Mouse (Mus musculus): ENCODE data around the gene Lgi4. TPM values are rescaled to one million over a fixed set of nuclear protein-coding genes. Genes with fewer than 3 reads are reported as not detected.
A peak's percentile ranks its signal among the peaks of the same experiment; 100 is the strongest.

Lgi4 gene
- total RNA-seq (2014; fragmentation: Nextera tagmentation), result not detected in 2 replicates
- 0.05 TPM in 1 of 2 replicates, not detected in the other for total RNA-seq (2017)
- polyA plus RNA-seq (2012), result not detected in 2 replicates

DNA sequence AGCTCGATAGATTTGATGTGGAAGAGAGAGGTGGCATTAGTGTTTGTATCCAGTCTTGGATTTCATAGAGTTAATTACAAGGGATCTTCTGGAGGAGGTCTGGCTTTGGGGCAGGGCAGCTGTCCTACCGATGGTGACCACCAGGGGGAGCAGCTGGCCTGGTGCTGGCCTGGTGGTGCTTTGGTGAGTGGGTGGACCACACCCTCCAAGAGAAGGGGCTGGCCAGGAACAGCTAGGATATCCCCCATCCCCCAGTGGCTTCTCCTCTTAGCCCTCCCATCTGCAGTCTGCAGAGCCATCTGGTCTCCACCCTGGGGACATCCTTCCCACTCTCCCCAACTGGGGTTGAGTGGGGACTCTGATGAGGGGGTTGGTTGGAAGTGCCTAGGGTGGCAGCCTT is at the start of gene Lgi4:
Gene Lgi4 (plus strand): TSS at position 235 of the 400 bp plus-strand sequence.
- DNase-seq (ENCODE audit: low spot score) (peak; percentile 47), ATAC-seq (ENCODE audit: extremely low read depth, insufficient number of reproducible peaks, low FRiP score, poor library complexity, severe bottlenecking) (peak; percentile 34; the same call in 1 of the 2 replicates)
- H3K36me3 ChIP-seq (replicated peaks), result no peaks in the 10 kb centered on the region
- H3K9me3 ChIP-seq (replicated peaks), result peaks cover 40% of the 10 kb centered on the region
- no peaks in the 10 kb centered on the region for H3K27me3 ChIP-seq (ENCODE audit: insufficient read depth, low read length)
- no peaks in the 10 kb centered on the region for H3K4me1 ChIP-seq (ENCODE audit: insufficient read depth, low read depth, low read length)
- H3K4me3 ChIP-seq (ENCODE audit: low read depth, low read length), result no peak within 1 kb of the TSS
- TF ChIP-seq GATA2 (IDR thresholded peaks at IDR 0.05; ENCODE audit: borderline replicate concordance, low read depth, low read length) (no peak), TAL1 (conservative IDR thresholded peaks at IDR 0.05; ENCODE audit: low read depth, low read length) (no peak), GATA1 (IDR thresholded peaks at IDR 0.05; ENCODE audit: borderline replicate concordance, low read length) (no peak), CTCF (IDR thresholded peaks at IDR 0.05; ENCODE audit: low read depth, low read length) (peak; percentile 86)

DNA sequence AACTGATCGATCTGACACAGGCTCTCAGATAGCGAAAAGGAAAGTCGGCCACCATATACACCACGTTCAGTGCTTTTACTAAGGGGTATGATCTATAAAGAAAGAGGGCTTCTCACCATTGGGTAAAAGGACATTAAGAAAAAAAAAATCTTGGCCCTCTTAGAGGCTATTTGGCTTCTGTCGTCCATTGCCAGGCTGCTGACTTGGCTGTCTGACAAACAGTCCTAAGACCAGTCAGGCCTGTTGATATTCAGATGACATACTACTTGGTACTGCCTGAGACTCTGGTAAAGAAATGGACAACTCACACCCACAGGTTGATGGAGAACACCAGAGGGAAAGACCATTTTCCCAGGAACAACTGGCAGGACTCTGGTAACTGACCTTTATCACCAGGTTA is 46.2 kb upstream of the Lgi4 start:
- no peaks in the 10 kb centered on the region for H3K9me3 ChIP-seq (replicated peaks)
- H3K36me3 ChIP-seq (replicated peaks), result no peaks in the 10 kb centered on the region
- no peak for TF ChIP-seq GATA1 (IDR thresholded peaks at IDR 0.05; ENCODE audit: borderline replicate concordance, low read length)
- no peak for TF ChIP-seq GATA2 (IDR thresholded peaks at IDR 0.05; ENCODE audit: borderline replicate concordance, low read depth, low read length)
- no peak for TF ChIP-seq POLR2AphosphoS5 (IDR thresholded peaks at IDR 0.05; ENCODE audit: insufficient replicate concordance, low read depth, low read length)
- H3K4me1 ChIP-seq (ENCODE audit: insufficient read depth, low read depth, low read length), result no peaks in the 10 kb centered on the region
- no peaks in the 10 kb centered on the region for H3K27me3 ChIP-seq (ENCODE audit: insufficient read depth, low read length)
- H3K4me3 ChIP-seq (ENCODE audit: low read depth, low read length), result no peak overlapping the region
- ATAC-seq (ENCODE audit: extremely low read depth, insufficient number of reproducible peaks, low FRiP score, poor library complexity, severe bottlenecking), result no peak
- DNase-seq (ENCODE audit: low spot score), result no peak

DNA sequence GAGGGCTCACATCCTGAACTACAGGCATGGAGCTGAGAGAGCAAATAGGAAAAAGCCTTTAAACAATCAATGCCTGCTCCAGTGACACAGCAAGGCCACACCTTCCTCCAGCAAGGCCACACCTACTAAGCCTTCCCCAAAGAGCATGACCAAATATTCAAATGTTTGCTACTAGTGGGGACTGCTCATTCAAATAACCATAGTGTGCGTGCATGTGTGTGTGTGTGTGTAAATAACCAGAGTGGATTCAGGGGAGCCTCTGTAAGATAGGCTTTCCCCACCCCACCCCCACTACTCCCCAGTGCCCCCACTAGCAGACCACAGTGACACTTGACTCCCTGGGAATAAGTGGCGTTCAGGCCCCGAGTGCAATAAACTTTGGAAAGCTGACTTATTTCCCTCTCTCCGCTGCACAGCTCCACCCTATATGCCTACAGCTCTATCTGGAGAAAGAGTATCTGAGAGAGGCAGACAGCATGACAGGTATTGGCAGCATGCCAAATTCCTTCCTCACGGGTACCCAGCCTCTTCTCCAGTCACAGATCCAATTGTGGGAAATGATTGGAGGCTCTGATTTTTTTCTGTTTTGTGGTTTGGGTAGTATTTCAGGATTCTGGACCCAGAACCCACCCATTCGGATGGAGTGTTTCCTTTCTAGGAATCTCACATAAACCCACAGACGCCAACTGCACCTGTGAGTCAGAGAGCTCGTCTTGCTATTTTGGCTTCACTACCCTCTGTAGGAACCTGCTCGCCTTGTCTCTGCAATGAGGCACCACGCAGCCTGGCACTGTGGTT is 41.8 kb upstream of the Lgi4 start:
- no peak for TF ChIP-seq CTCF (IDR thresholded peaks at IDR 0.05; ENCODE audit: low read depth, low read length)
- H3K4me3 ChIP-seq (ENCODE audit: low read depth, low read length), result no peak overlapping the region
- H3K27me3 ChIP-seq (ENCODE audit: insufficient read depth, low read length), result no peaks in the 10 kb centered on the region
- DNase-seq (ENCODE audit: low spot score) (no peak), ATAC-seq (ENCODE audit: extremely low read depth, insufficient number of reproducible peaks, low FRiP score, poor library complexity, severe bottlenecking) (no peak)
- no peaks in the 10 kb centered on the region for H3K36me3 ChIP-seq (replicated peaks)
- no peaks in the 10 kb centered on the region for H3K4me1 ChIP-seq (ENCODE audit: insufficient read depth, low read depth, low read length)
- H3K9me3 ChIP-seq (replicated peaks), result peaks cover 6% of the 10 kb centered on the region

DNA sequence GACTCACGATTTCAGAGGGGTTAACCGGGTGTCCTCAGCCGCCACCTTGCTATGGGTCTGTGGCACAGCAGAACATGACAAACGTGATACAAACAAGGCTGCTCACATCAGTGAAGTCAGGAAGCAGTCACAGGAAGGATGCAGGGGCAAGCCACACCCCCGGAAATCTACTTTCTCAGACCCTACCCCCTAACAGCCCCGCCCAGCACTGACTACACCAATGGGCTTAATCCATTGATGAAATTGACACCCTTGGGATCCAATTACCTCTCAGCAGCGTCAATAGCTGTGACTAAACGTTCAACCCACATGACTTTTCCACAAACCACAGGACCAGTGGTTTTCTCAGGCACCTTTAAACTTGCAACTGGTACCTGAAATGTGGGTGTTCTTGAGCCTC is 30.5 kb upstream of the Lgi4 start:
- Histone ChIP-seq H3K36me3 (replicated peaks) (no peaks in the 10 kb centered on the region), H3K4me1 (ENCODE audit: insufficient read depth, low read depth, low read length) (no peaks in the 10 kb centered on the region), H3K27me3 (ENCODE audit: insufficient read depth, low read length) (no peaks in the 10 kb centered on the region), H3K9me3 (replicated peaks) (no peaks in the 10 kb centered on the region), H3K4me3 (ENCODE audit: low read depth, low read length) (no peak overlapping the region)
- DNase-seq (ENCODE audit: low spot score) (no peak), ATAC-seq (ENCODE audit: extremely low read depth, insufficient number of reproducible peaks, low FRiP score, poor library complexity, severe bottlenecking) (no peak)
- TF ChIP-seq POLR2AphosphoS5 (IDR thresholded peaks at IDR 0.05; ENCODE audit: insufficient replicate concordance, low read depth, low read length) (no peak), GATA1 (IDR thresholded peaks at IDR 0.05; ENCODE audit: borderline replicate concordance, low read length) (no peak), CTCF (IDR thresholded peaks at IDR 0.05; ENCODE audit: low read depth, low read length) (no peak), GATA2 (IDR thresholded peaks at IDR 0.05; ENCODE audit: borderline replicate concordance, low read depth, low read length) (no peak), TAL1 (conservative IDR thresholded peaks at IDR 0.05; ENCODE audit: low read depth, low read length) (no peak)

DNA sequence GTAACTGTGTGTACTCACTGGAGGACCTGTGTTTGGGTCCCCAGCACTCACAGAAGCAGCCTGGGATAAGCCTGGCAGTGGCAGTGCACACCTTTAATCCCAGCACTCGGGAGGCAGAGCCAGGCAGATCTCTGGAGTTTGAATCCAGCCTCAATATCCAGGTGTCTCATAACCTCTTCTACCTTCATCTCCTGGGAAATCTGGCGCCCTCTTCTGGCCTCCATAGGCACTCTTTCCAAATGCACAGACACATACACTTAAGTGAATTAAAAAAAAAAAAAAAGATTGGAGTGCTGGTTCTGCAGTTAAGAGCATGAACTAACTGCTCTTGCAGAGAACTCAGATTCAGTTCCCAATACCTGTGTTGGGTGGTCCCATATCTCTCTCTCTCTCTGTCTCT is 28.4 kb upstream of the Lgi4 start:
- H3K36me3 ChIP-seq (replicated peaks), result no peaks in the 10 kb centered on the region
- TF ChIP-seq GATA2 (IDR thresholded peaks at IDR 0.05; ENCODE audit: borderline replicate concordance, low read depth, low read length) (no peak), TAL1 (conservative IDR thresholded peaks at IDR 0.05; ENCODE audit: low read depth, low read length) (no peak), CTCF (IDR thresholded peaks at IDR 0.05; ENCODE audit: low read depth, low read length) (no peak), GATA1 (IDR thresholded peaks at IDR 0.05; ENCODE audit: borderline replicate concordance, low read length) (no peak), POLR2AphosphoS5 (IDR thresholded peaks at IDR 0.05; ENCODE audit: insufficient replicate concordance, low read depth, low read length) (no peak)
- DNase-seq (ENCODE audit: low spot score) (no peak), ATAC-seq (ENCODE audit: extremely low read depth, insufficient number of reproducible peaks, low FRiP score, poor library complexity, severe bottlenecking) (no peak)
- no peaks in the 10 kb centered on the region for H3K9me3 ChIP-seq (replicated peaks)
- no peaks in the 10 kb centered on the region for H3K4me1 ChIP-seq (ENCODE audit: insufficient read depth, low read depth, low read length)
- no peak overlapping the region for H3K4me3 ChIP-seq (ENCODE audit: low read depth, low read length)
- no peaks in the 10 kb centered on the region for H3K27me3 ChIP-seq (ENCODE audit: insufficient read depth, low read length)

DNA sequence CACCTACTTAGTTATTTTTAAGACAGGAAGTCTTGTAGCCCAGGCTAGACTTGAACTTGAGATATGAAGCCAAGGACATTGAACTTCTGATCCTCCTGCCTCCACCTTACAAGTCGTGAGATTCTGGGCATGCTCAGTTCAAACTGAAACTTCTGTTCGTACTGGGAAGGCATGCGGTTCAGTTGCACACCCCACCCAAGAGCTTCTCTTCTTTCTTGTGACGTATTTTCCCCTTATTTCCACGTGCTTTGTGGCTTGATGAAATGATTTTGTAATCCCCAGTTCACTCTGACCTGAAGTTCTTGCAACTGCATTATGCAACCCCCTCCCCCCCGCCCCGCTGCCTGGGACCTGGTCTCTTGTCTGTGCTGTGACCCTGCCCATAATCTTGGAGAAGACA is 27.4 kb upstream of the Lgi4 start:
- no peak for DNase-seq (ENCODE audit: low spot score)
- no peak overlapping the region for H3K4me3 ChIP-seq (ENCODE audit: low read depth, low read length)
- no peaks in the 10 kb centered on the region for H3K4me1 ChIP-seq (ENCODE audit: insufficient read depth, low read depth, low read length)
- no peaks in the 10 kb centered on the region for H3K27me3 ChIP-seq (ENCODE audit: insufficient read depth, low read length)
- no peak for ATAC-seq (ENCODE audit: extremely low read depth, insufficient number of reproducible peaks, low FRiP score, poor library complexity, severe bottlenecking)
- no peaks in the 10 kb centered on the region for H3K9me3 ChIP-seq (replicated peaks)
- H3K36me3 ChIP-seq (replicated peaks), result no peaks in the 10 kb centered on the region
- TF ChIP-seq TAL1 (conservative IDR thresholded peaks at IDR 0.05; ENCODE audit: low read depth, low read length) (no peak), GATA1 (IDR thresholded peaks at IDR 0.05; ENCODE audit: borderline replicate concordance, low read length) (no peak), CTCF (IDR thresholded peaks at IDR 0.05; ENCODE audit: low read depth, low read length) (no peak)
